Mouse (Mus musculus) forebrain, embryonic 14.5 days (tissue): ENCODE measurements at regions not wholly inside any gene's neighbourhood (a gene's known extent, or its start where the extent isn't known, plus 50 kb on each side); places are given as distances from the start of the nearest gene placed in this dataset.

Source experiments
- ATAC-seq: fragments of 200-750 bp; cut with Nextera tagmentation; 2 replicates; pipeline ENCODE4 v1.8.0; 2017; ENCODE audit warnings: mild to moderate bottlenecking, moderate library complexity
- DNase-seq: peaks from one replicate; pipeline ENCODE4 v3.0.0-alpha.2; 2015; ENCODE audit warnings: low spot score
- H3K27ac ChIP-seq: fragments of 300-500 bp; sonication (generic); 2 replicates; pipeline ENCODE4 v1.5.1; 2014; ENCODE audit warnings: low read depth, mild to moderate bottlenecking, control low read depth, low read length, moderate library complexity
- H3K27me3 ChIP-seq: fragments of 300-500 bp; sonication (generic); replicated peaks from 2 replicates; pipeline ENCODE4 v1.6.1; 2014; ENCODE audit warnings: low read length, control low read depth, mixed read lengths; ENCODE audit not compliant: control insufficient read depth, insufficient read depth
- H3K36me3 ChIP-seq: fragments of 300-500 bp; sonication (generic); 2 replicates; pipeline ENCODE4 v1.6.1; 2014; ENCODE audit warnings: low read length, control low read depth; ENCODE audit not compliant: control insufficient read depth, insufficient read depth
- H3K4me1 ChIP-seq: fragments of 300-500 bp; sonication (generic); 2 replicates; pipeline ENCODE4 v1.6.1; 2014; ENCODE audit warnings: antibody characterized with exemption, low read length, control low read depth; ENCODE audit not compliant: control insufficient read depth, insufficient read depth
- H3K4me2 ChIP-seq: fragments of 300-500 bp; sonication (generic); 2 replicates; pipeline ENCODE4 v1.6.1; 2014; ENCODE audit warnings: mild to moderate bottlenecking, control low read depth, low read length
- H3K4me3 ChIP-seq: fragments of 300-500 bp; sonication (generic); 2 replicates; pipeline ENCODE4 v1.5.1; 2014; ENCODE audit warnings: low read depth, low read length, control low read depth
- H3K9ac ChIP-seq: fragments of 300-500 bp; sonication (generic); 2 replicates; pipeline ENCODE4 v1.6.1; 2014; ENCODE audit warnings: mild to moderate bottlenecking, low read length, control low read depth, moderate library complexity
- H3K9me3 ChIP-seq: fragments of 300-500 bp; sonication (generic); replicated peaks from 2 replicates; pipeline ENCODE4 v1.6.1; 2016; ENCODE audit warnings: low read length, control low read depth, mixed read lengths; ENCODE audit not compliant: control insufficient read depth
- WGBS: fragments of 180-500 bp; shearing (Covaris S2); extraction: QIAGEN DNeasy Blood & Tissue Kit; methylation state at CpG from one replicate; pipeline ENCODE4 v1.1.7; 2014; 5-methylcytosine and 5-hydroxymethylcytosine counted together

DNA sequence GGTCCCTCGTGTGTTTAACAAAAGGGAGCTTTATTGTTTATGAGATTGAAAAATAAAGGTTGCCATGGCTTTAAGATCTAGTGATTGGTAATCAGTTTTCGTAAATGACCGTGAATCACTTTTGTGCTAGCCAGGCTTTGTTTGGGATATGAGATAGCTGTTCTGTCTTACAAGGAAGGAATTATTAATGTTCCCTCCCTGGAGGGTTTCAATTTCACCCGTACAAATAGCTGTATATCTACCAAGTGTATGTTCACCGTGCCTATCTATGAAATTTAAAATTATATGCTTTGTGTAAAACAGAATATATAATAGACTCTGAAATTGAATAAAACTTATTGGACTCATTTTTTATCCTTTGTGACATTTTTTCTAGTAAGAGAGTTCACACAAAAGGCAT, 268.3 kb upstream of the Apob start:
- no peak overlapping the region for H3K4me2 ChIP-seq
- H3K36me3 ChIP-seq = no peaks in the 10 kb centered on the region
- ATAC-seq = no peak
- no peak overlapping the region for H3K4me3 ChIP-seq
- no peak overlapping the region for H3K9ac ChIP-seq
- 49% methylated on average over 5 of the region's 5 CpGs for WGBS
- no peaks in the 10 kb centered on the region for H3K9me3 ChIP-seq
- no peak for DNase-seq
- H3K27ac ChIP-seq = no peak overlapping the region
- H3K27me3 ChIP-seq = no peaks in the 10 kb centered on the region
- no peaks in the 10 kb centered on the region for H3K4me1 ChIP-seq

GRCm38 (mm10) chr12:7709872-7710271, 267.6 kb upstream of the Apob start:
- no peak overlapping the region for H3K4me2 ChIP-seq
- H3K36me3 ChIP-seq = no peaks in the 10 kb centered on the region
- H3K27me3 ChIP-seq = no peaks in the 10 kb centered on the region
- H3K9me3 ChIP-seq = no peaks in the 10 kb centered on the region
- H3K27ac ChIP-seq = no peak overlapping the region
- WGBS = 75% methylated on average over 2 of the region's 2 CpGs
- no peaks in the 10 kb centered on the region for H3K4me1 ChIP-seq
- H3K9ac ChIP-seq = no peak overlapping the region
- DNase-seq (no peak), ATAC-seq (no peak)
- no peak overlapping the region for H3K4me3 ChIP-seq

GRCm38 (mm10) chr12:7715091-7715490, 262.4 kb upstream of the Apob start:
- Histone ChIP-seq H3K27me3 (no peaks in the 10 kb centered on the region), H3K9ac (no peak overlapping the region), H3K4me1 (no peaks in the 10 kb centered on the region), H3K9me3 (no peaks in the 10 kb centered on the region), H3K27ac (no peak overlapping the region), H3K36me3 (no peaks in the 10 kb centered on the region), H3K4me2 (no peak overlapping the region), H3K4me3 (no peak overlapping the region)
- WGBS = 89% methylated on average over 4 of the region's 4 CpGs
- ATAC-seq = no peak
- DNase-seq = peak; percentile 43

GRCm38 (mm10) chr12:7718556-7718955, 258.9 kb upstream of the Apob start:
- H3K27ac ChIP-seq = no peak overlapping the region
- no peaks in the 10 kb centered on the region for H3K4me1 ChIP-seq
- 89% methylated on average over 2 of the region's 2 CpGs for WGBS
- DNase-seq = peak; percentile 24
- H3K36me3 ChIP-seq = no peaks in the 10 kb centered on the region
- ATAC-seq = no peak
- H3K9me3 ChIP-seq = no peaks in the 10 kb centered on the region
- H3K27me3 ChIP-seq = no peaks in the 10 kb centered on the region
- H3K4me2 ChIP-seq = no peak overlapping the region
- no peak overlapping the region for H3K4me3 ChIP-seq
- no peak overlapping the region for H3K9ac ChIP-seq

GRCm38 (mm10) chr12:7719080-7719479, 258.4 kb upstream of the Apob start:
- H3K9me3 ChIP-seq = no peaks in the 10 kb centered on the region
- H3K4me1 ChIP-seq = no peaks in the 10 kb centered on the region

GRCm38 (mm10) chr12:7724992-7725391, 252.5 kb upstream of the Apob start:
- Histone ChIP-seq H3K27ac (no peak overlapping the region), H3K4me3 (no peak overlapping the region), H3K4me1 (no peaks in the 10 kb centered on the region), H3K36me3 (no peaks in the 10 kb centered on the region), H3K27me3 (no peaks in the 10 kb centered on the region), H3K4me2 (no peak overlapping the region), H3K9me3 (no peaks in the 10 kb centered on the region), H3K9ac (no peak overlapping the region)
- DNase-seq (peak; percentile 53), ATAC-seq (no peak)
- 74% methylated on average over 3 of the region's 3 CpGs for WGBS

More at GRCm38 (mm10) chr12:7719080-7719479, 258.4 kb upstream of the Apob start:
- 87% methylated on average over 4 of the region's 4 CpGs for WGBS
- Histone ChIP-seq H3K36me3 (no peaks in the 10 kb centered on the region), H3K4me3 (no peak overlapping the region), H3K27me3 (no peaks in the 10 kb centered on the region), H3K9ac (no peak overlapping the region), H3K4me2 (no peak overlapping the region), H3K27ac (no peak overlapping the region)
- DNase-seq (no peak), ATAC-seq (no peak)

- no peak overlapping the region for H3K9ac ChIP-seq
- no peak overlapping the region for H3K4me2 ChIP-seq
- H3K9me3 ChIP-seq = no peaks in the 10 kb centered on the region
- no peaks in the 10 kb centered on the region for H3K4me1 ChIP-seq
- no peak overlapping the region for H3K27ac ChIP-seq
- 85% methylated on average over 2 of the region's 2 CpGs for WGBS
- H3K4me3 ChIP-seq = no peak overlapping the region
- H3K27me3 ChIP-seq = no peaks in the 10 kb centered on the region
- DNase-seq = no peak
- ATAC-seq = no peak
- no peaks in the 10 kb centered on the region for H3K36me3 ChIP-seq
Observed at GRCm38 (mm10) chr12:7738020-7738419, 239.4 kb upstream of the Apob start.

GRCm38 (mm10) chr12:7738629-7739351, 238.7 kb upstream of the Apob start:
- no peak for ATAC-seq
- DNase-seq = no peak
- no peak overlapping the region for H3K4me3 ChIP-seq
- no peaks in the 10 kb centered on the region for H3K36me3 ChIP-seq
- no peaks in the 10 kb centered on the region for H3K4me1 ChIP-seq
- no peaks in the 10 kb centered on the region for H3K27me3 ChIP-seq
- no peak overlapping the region for H3K4me2 ChIP-seq
- H3K27ac ChIP-seq = no peak overlapping the region
- 60% methylated on average over 3 of the region's 3 CpGs for WGBS
- H3K9ac ChIP-seq = no peak overlapping the region
- H3K9me3 ChIP-seq = no peaks in the 10 kb centered on the region

- Histone ChIP-seq H3K4me2 (no peak overlapping the region), H3K9ac (no peak overlapping the region), H3K9me3 (no peaks in the 10 kb centered on the region), H3K4me1 (no peaks in the 10 kb centered on the region), H3K4me3 (no peak overlapping the region), H3K27ac (no peak overlapping the region), H3K36me3 (no peaks in the 10 kb centered on the region), H3K27me3 (no peaks in the 10 kb centered on the region)
- ATAC-seq (no peak), DNase-seq (no peak)
- 85% methylated on average over 5 of the region's 5 CpGs for WGBS
Observed at GRCm38 (mm10) chr12:7739352-7739994, 238.0 kb upstream of the Apob start.
